Mouse (Mus musculus): ENCODE data around the gene Zfp54. TPM values are rescaled to one million over a fixed set of nuclear protein-coding genes. Genes with fewer than 3 reads are reported as not detected.

Gene Zfp54
- 0.06 and 0.25 TPM in 2 replicates for polyA plus RNA-seq (2012; rRNA removed; ENCODE audit: low replicate concordance)

GRCm38 (mm10) chr17:21422664-21423599 lies at the start of gene Zfp54:
Zfp54 (plus strand) TSS chr17:21423227.

GRCm38 (mm10) chr17:21383391-21384056 lies 39.5 kb upstream of the Zfp54 start, which contains the start of gene Zfp677:
Zfp677 (plus strand) TSS chr17:21383748.

GRCm38 (mm10) chr17:21450138-21450704 lies 27.2 kb downstream of the Zfp54 start, which contains the start of gene Zfp51:
Zfp51 (plus strand) TSS chr17:21450374.

Other genes starting within 250 kb of the Zfp54 start
- not detected in 2 replicates for gene Vmn1r234, start 197.1 kb upstream of the Zfp54 start, polyA plus RNA-seq (2012; rRNA removed; ENCODE audit: low replicate concordance)
- gene Vmn1r235, start 166.8 kb upstream of the Zfp54 start, polyA plus RNA-seq (2012; rRNA removed; ENCODE audit: low replicate concordance) = not detected in 2 replicates
- not detected in 2 replicates for gene Vmn1r236, start 140.3 kb upstream of the Zfp54 start, polyA plus RNA-seq (2012; rRNA removed; ENCODE audit: low replicate concordance)
- not detected in 2 replicates for gene Vmn1r237, start 111.4 kb upstream of the Zfp54 start, polyA plus RNA-seq (2012; rRNA removed; ENCODE audit: low replicate concordance)
- gene Zfp677, start 39.5 kb upstream of the Zfp54 start, polyA plus RNA-seq (2012; rRNA removed; ENCODE audit: low replicate concordance) = not detected in 2 replicates
- 0.12 TPM in 1 of 2 replicates, not detected in the other for gene Zfp51, start 27.1 kb downstream of the Zfp54 start, polyA plus RNA-seq (2012; rRNA removed; ENCODE audit: low replicate concordance)
- 1.4 and 1.7 TPM in 2 replicates for gene Zfp53, start 65.8 kb downstream of the Zfp54 start, polyA plus RNA-seq (2012; rRNA removed; ENCODE audit: low replicate concordance)
- gene Zfp52, start 112.3 kb downstream of the Zfp54 start, polyA plus RNA-seq (2012; rRNA removed; ENCODE audit: low replicate concordance) = 0.06 TPM in 1 of 2 replicates, not detected in the other
- 0.07 and 0.19 TPM in 2 replicates for gene Zfp948, start 143.8 kb downstream of the Zfp54 start, polyA plus RNA-seq (2012; rRNA removed; ENCODE audit: low replicate concordance)
- 0.06 and 0.11 TPM in 2 replicates for gene Zfp983, start 227.4 kb downstream of the Zfp54 start, polyA plus RNA-seq (2012; rRNA removed; ENCODE audit: low replicate concordance)